Mouse (Mus musculus) MEL (cell line): Measurements from ENCODE around the gene Pi4kb. TPM values are rescaled to one million over a fixed set of nuclear protein-coding genes. Genes with fewer than 3 reads are reported as not detected.
"Not testable (repeated sequence)": the region's sequence is repeated elsewhere in the genome, so short reads cannot be mapped to it uniquely, and the experiment has no call there.

ENCODE experiments used
- DNase-seq: peaks from one replicate; pipeline ENCODE4 v3.0.0; 2011; ENCODE audit warnings: low read depth, low spot score
- H3K27ac ChIP-seq: 2 replicates; pipeline ENCODE4 v1.5.1; 2012; ENCODE audit warnings: low read depth, mild to moderate bottlenecking, control low read depth, low read length, moderate library complexity; ENCODE audit not compliant: control insufficient read depth
- H3K27me3 ChIP-seq, 2 experiments: fragments of 150-350 bp in 1 of 2; sonication (generic) in 1 of 2; 2 replicates each; pipeline ENCODE4 v1.6.1; 2012; ENCODE audit warnings: low read length in 2 of 2, mild to moderate bottlenecking in 2 of 2, improper control_type of control experiment in 1 of 2, moderate library complexity in 1 of 2; ENCODE audit not compliant: insufficient read depth in 2 of 2, control insufficient read depth in 1 of 2
- H3K36me3 ChIP-seq, 2 experiments: 2 replicates each; pipeline ENCODE4 v1.6.1; 2012 to 2014; ENCODE audit warnings: low read length in 2 of 2, improper control_type of control experiment in 1 of 2, inconsistent platforms in 1 of 2, mild to moderate bottlenecking in 1 of 2; ENCODE audit not compliant: insufficient read depth in 2 of 2, control insufficient read depth in 1 of 2
- H3K4me1 ChIP-seq, 2 experiments: fragments of 150-350 bp in 1 of 2; sonication (generic) in 1 of 2; 2 replicates each; pipeline ENCODE4 v1.6.1; 2012; ENCODE audit warnings: low read length in 2 of 2, improper control_type of control experiment in 1 of 2, mild to moderate bottlenecking in 1 of 2; ENCODE audit not compliant: insufficient read depth in 2 of 2, control insufficient read depth in 1 of 2
- H3K4me3 ChIP-seq, 2 experiments: fragments of 150-350 bp in 1 of 2; sonication (generic) in 1 of 2; 2 replicates each; pipeline ENCODE4 v1.5.1; 2012; ENCODE audit warnings: low read depth in 2 of 2, low read length in 2 of 2, mild to moderate bottlenecking in 2 of 2, moderate library complexity in 2 of 2, control low read depth in 1 of 2, improper control_type of control experiment in 1 of 2; ENCODE audit not compliant: control insufficient read depth in 1 of 2, insufficient read depth in 1 of 2
- H3K79me2 ChIP-seq: 2 replicates; pipeline ENCODE4 v1.6.1; 2012; ENCODE audit warnings: mild to moderate bottlenecking, low read length, moderate library complexity; ENCODE audit not compliant: control insufficient read depth, poor library complexity, insufficient read depth
- H3K9ac ChIP-seq: 2 replicates; pipeline ENCODE4 v1.6.1; 2012; ENCODE audit warnings: low read depth, mild to moderate bottlenecking, control low read depth, low read length, moderate library complexity; ENCODE audit not compliant: control insufficient read depth, poor library complexity, severe bottlenecking
- H3K9me3 ChIP-seq: fragments of 150-350 bp; sonication (generic); replicated peaks from 2 replicates; pipeline ENCODE4 v1.6.1; 2012; ENCODE audit warnings: mild to moderate bottlenecking, low read length, improper control_type of control experiment, moderate library complexity; ENCODE audit not compliant: insufficient read depth
- CHD1 ChIP-seq: IDR thresholded peaks from 2 replicates; pipeline ENCODE4 v1.6.1; 2012; ENCODE audit warnings: low read depth, mild to moderate bottlenecking, inconsistent platforms, low read length, improper control_type of control experiment
- CTCF ChIP-seq, 3 experiments: IDR thresholded peaks in 2 of 3; conservative IDR thresholded peaks in 1 of 3; 2 replicates each; pipeline ENCODE4 v1.5.1; 2011 to 2012; ENCODE audit warnings: low read length in 3 of 3, low read depth in 2 of 3, mild to moderate bottlenecking in 2 of 3, improper control_type of control experiment in 1 of 3, inconsistent platforms in 1 of 3, mixed read lengths in 1 of 3, moderate library complexity in 1 of 3; ENCODE audit not compliant: control insufficient read depth in 1 of 3, insufficient read depth in 1 of 3, poor library complexity in 1 of 3, severe bottlenecking in 1 of 3
- E2F4 ChIP-seq: IDR thresholded peaks from 2 replicates; pipeline ENCODE4 v1.6.1; 2011; ENCODE audit warnings: low read depth, low read length, improper control_type of control experiment, borderline replicate concordance
- ELF1 ChIP-seq: IDR thresholded peaks from 2 replicates; pipeline ENCODE4 v1.6.1; 2014; ENCODE audit warnings: low read depth, mild to moderate bottlenecking, inconsistent platforms, low read length, improper control_type of control experiment, moderate library complexity
- EP300 ChIP-seq, 2 experiments: IDR thresholded peaks; 2 replicates each; pipeline ENCODE4 v1.6.1; 2011; ENCODE audit warnings: improper control_type of control experiment in 2 of 2, low read length in 2 of 2, low read depth in 1 of 2, mild to moderate bottlenecking in 1 of 2
- ETS1 ChIP-seq: IDR thresholded peaks from 2 replicates; pipeline ENCODE4 v1.6.1; 2012; ENCODE audit warnings: low read depth, mild to moderate bottlenecking, inconsistent platforms, low read length, improper control_type of control experiment, moderate library complexity
- GATA1 ChIP-seq: IDR thresholded peaks from 2 replicates; pipeline ENCODE4 v1.6.1; 2011; ENCODE audit warnings: low read depth, low read length, improper control_type of control experiment
- KAT2A ChIP-seq: conservative IDR thresholded peaks from 2 replicates; pipeline ENCODE4 v1.6.1; 2012; ENCODE audit warnings: low read depth, low read length, improper control_type of control experiment, inconsistent platforms
- MEF2A ChIP-seq: IDR thresholded peaks from 2 replicates; pipeline ENCODE4 v1.6.1; 2014; ENCODE audit warnings: low read depth, mild to moderate bottlenecking, inconsistent platforms, low read length, improper control_type of control experiment; ENCODE audit not compliant: poor library complexity, insufficient replicate concordance, severe bottlenecking; ENCODE audit errors: extremely low read depth
- MXI1 ChIP-seq: IDR thresholded peaks from 2 replicates; pipeline ENCODE4 v1.6.1; 2011; ENCODE audit warnings: mild to moderate bottlenecking, low read depth, low read length, improper control_type of control experiment
- MYC ChIP-seq: IDR thresholded peaks from 2 replicates; pipeline ENCODE4 v1.6.1; 2011; ENCODE audit warnings: low read depth, mild to moderate bottlenecking, low read length, improper control_type of control experiment, moderate library complexity
- NRF1 ChIP-seq: IDR thresholded peaks from 2 replicates; pipeline ENCODE4 v1.6.1; 2014; ENCODE audit warnings: low read depth, mild to moderate bottlenecking, inconsistent platforms, low read length, improper control_type of control experiment, moderate library complexity; ENCODE audit not compliant: poor library complexity, insufficient read depth, severe bottlenecking
- RAD21 ChIP-seq: IDR thresholded peaks from 2 replicates; pipeline ENCODE4 v1.6.1; 2011; ENCODE audit warnings: mild to moderate bottlenecking, low read depth, low read length, improper control_type of control experiment
- RCOR1 ChIP-seq: IDR thresholded peaks from 2 replicates; pipeline ENCODE4 v1.6.1; 2012; ENCODE audit warnings: low read depth, mild to moderate bottlenecking, inconsistent platforms, low read length, improper control_type of control experiment
- SIN3A ChIP-seq: IDR thresholded peaks from 2 replicates; pipeline ENCODE4 v1.6.1; 2012; ENCODE audit warnings: low read length, improper control_type of control experiment, inconsistent platforms
- SMC3 ChIP-seq: IDR thresholded peaks from 2 replicates; pipeline ENCODE4 v1.6.1; 2011; ENCODE audit warnings: low read depth, low read length, improper control_type of control experiment
- TAL1 ChIP-seq: IDR thresholded peaks from 2 replicates; pipeline ENCODE4 v1.6.1; 2012; ENCODE audit warnings: mild to moderate bottlenecking, inconsistent platforms, low read length, moderate library complexity, mixed read lengths
- TCF12 ChIP-seq: IDR thresholded peaks from 2 replicates; pipeline ENCODE4 v1.6.1; 2014; ENCODE audit warnings: low read depth, mild to moderate bottlenecking, inconsistent platforms, low read length, improper control_type of control experiment, moderate library complexity
- UBTF ChIP-seq: IDR thresholded peaks from 2 replicates; pipeline ENCODE4 v1.6.1; 2012; ENCODE audit warnings: low read depth, mild to moderate bottlenecking, inconsistent platforms, low read length, improper control_type of control experiment, moderate library complexity, borderline replicate concordance; ENCODE audit not compliant: insufficient read depth
- ZC3H11A ChIP-seq: IDR thresholded peaks from 2 replicates; pipeline ENCODE4 v1.6.1; 2012; ENCODE audit warnings: low read depth, mild to moderate bottlenecking, inconsistent platforms, low read length, improper control_type of control experiment
- ZNF384 ChIP-seq: IDR thresholded peaks from 2 replicates; pipeline ENCODE4 v1.6.1; 2012; ENCODE audit warnings: low read depth, mild to moderate bottlenecking, inconsistent platforms, low read length, improper control_type of control experiment
- polyA plus RNA-seq, 2 experiments: library from polyadenylated mRNA; stranded (reverse) in 1 of 2; unstranded in 1 of 2; fragments of >175 nt in 1 of 2; fragments of >200 nt in 1 of 2; gene quantifications; 2 replicates each; pipeline versions ENCODE4 v1.2.1 to v1.2.4; 2012; ENCODE audit warnings: low replicate concordance in 2 of 2, low read depth in 1 of 2; ENCODE audit not compliant: insufficient read length in 2 of 2, insufficient read depth in 1 of 2, missing spikeins in 1 of 2
- total RNA-seq: library from RNA; depleted of rRNA; stranded (reverse); fragments of 300-350 nt; gene quantifications from 2 replicates; pipeline ENCODE4 v1.2.3, GENCODE M21; 2012

The Pi4kb gene
- total and polyA plus RNA-seq, 3 experiments = 45.0 to 56.7 TPM; not detected in 1

DNA sequence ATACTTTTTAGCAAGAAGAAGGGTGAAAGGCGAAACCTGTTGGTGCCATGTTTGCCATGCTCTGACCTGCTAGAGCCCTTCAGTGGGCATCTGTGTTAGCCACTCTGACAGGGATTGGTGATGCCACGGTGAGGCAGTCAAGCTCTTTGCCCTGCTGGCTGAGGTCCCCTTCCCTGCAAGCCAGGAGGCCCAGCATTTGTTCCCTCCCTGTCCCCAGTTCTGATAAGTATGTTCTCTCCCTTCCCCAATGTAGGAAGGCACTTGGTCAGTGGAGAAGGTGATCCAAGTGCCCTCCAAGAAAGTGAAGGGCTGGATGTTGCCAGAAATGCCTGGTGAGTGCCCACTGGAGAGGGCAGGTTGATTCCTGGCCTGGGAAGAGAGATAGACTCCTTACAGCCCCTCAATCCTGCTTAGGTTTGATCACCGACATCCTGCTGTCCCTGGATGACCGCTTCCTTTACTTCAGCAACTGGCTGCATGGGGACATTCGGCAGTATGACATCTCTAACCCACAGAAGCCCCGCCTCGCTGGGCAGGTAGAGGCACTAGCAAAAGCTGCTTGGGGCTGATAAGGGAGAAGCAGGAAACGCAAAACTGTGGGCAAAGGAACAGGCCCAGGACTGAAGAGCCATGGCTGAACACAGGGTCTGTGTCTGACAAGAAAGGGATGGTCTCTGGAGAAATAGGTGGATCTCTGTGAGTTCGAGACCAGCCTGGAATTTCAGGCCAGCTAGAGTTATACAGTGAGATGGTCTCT, 32.1 kb upstream of the Pi4kb start:
- not testable (repeated sequence) for H3K36me3 ChIP-seq, H3K27me3 ChIP-seq, H3K79me2 ChIP-seq, H3K9me3 ChIP-seq, H3K9ac ChIP-seq, H3K4me3 ChIP-seq
- H3K27ac ChIP-seq = peak overlapping the region; percentile 37
- peaks cover 2 to 12% of the 10 kb centered on the region in 2 experiments; a peak in 3 of 4 replicates for H3K4me1 ChIP-seq
- TF ChIP-seq TCF12 = peak; percentile 90
- TF ChIP-seq GATA1 = peak; percentile 78
- TF ChIP-seq ETS1 = peak; percentile 44; the same call in 1 of the 2 replicates
- peak; percentile 88 for TF ChIP-seq TAL1
- 0 out of 2 replicates have a peak, but pooled peaks have one; percentile 33 for TF ChIP-seq ELF1
- 0 out of 2 replicates have a peak, but pooled peaks have one; percentile 26 for TF ChIP-seq RCOR1
- peak; percentile 83 for TF ChIP-seq EP300 (IDR thresholded peaks at IDR 0.05; ENCODE audit: low read depth in 1 of 2, low read length in 2 of 2)
- TF ChIP-seq SIN3A = 0 out of 2 replicates have a peak, but pooled peaks have one; percentile 26
- DNase-seq = peak; percentile 87

DNA sequence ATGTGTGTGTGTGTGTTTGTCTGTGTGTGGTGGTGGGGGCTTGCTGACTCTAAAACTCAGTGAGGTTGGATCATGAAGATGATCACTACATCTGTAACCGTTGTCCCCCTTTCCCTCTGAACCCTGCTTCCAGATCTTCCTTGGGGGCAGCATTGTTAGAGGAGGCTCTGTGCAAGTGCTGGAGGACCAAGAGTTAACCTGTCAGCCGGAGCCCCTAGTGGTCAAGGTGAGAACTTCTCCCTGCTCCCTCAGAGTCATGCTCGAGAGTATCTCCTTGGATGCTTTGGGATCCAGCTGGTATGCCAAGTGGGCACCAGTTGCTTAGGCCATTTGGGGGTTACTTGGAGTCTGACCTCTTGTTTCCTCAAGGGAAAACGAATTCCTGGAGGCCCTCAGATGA, 30.8 kb upstream of the Pi4kb start:
- not testable (repeated sequence) for H3K27me3 ChIP-seq, H3K79me2 ChIP-seq, H3K36me3 ChIP-seq, H3K9me3 ChIP-seq, H3K4me3 ChIP-seq, H3K9ac ChIP-seq, H3K27ac ChIP-seq
- peak; percentile 58 for DNase-seq
- H3K4me1 ChIP-seq = peaks cover 2 to 12% of the 10 kb centered on the region in 2 experiments; a peak in 3 of 4 replicates
- TF ChIP-seq CTCF (IDR thresholded peaks at IDR 0.05 in 2 of 3, conservative IDR thresholded peaks at IDR 0.05 in 1 of 3; ENCODE audit: control insufficient read depth in 1 of 3, insufficient read depth in 1 of 3, low read depth in 2 of 3, low read length in 3 of 3, poor library complexity in 1 of 3, severe bottlenecking in 1 of 3) (peak; percentile 41 to 82 (median 56)), SMC3 (0 out of 2 replicates have a peak, but pooled peaks have one; percentile 28), RAD21 (peak; percentile 24)

DNA sequence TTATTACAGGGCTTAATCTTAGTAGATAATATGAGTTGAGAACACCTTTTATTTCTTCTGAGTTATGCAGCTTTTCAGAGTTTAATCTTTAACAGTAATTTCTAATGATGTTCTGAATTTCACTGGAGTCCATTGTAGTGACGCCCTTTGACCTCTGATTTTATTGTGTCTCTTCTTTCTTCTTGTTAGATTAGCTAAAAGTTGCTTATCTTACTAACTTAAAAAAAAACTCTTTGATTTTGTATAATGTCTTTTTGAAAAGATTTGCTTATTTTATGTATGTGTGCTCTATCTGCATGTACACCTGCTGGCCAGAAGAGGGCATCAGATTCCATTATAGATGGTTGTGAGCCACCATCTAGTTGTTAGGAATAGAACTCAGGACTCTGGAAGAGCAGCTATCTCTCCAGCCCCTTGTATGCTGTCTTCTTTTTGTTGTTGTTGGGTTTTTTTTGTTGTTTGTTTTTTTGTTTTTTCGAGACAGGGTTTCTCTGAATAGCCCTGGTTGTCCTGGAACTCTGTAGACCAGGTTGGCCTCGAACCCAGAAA, 26.4 kb upstream of the Pi4kb start:
- Histone ChIP-seq H3K79me2 (no peaks in the 10 kb centered on the region), H3K27me3 (no peaks in the 10 kb centered on the region), H3K27ac (no peak overlapping the region), H3K9me3 (no peaks in the 10 kb centered on the region), H3K4me1 (peaks cover 7 to 17% of the 10 kb centered on the region in 2 experiments), H3K9ac (no peak overlapping the region), H3K36me3 (peaks cover 0 to 18% of the 10 kb centered on the region in 2 experiments; a peak in 2 of 4 replicates), H3K4me3 (no peak overlapping the region)
- DNase-seq = peak; percentile 75
- TF ChIP-seq MEF2A = no peak
- TF ChIP-seq CTCF (IDR thresholded peaks at IDR 0.05 in 2 of 3, conservative IDR thresholded peaks at IDR 0.05 in 1 of 3; ENCODE audit: control insufficient read depth in 1 of 3, insufficient read depth in 1 of 3, low read depth in 2 of 3, low read length in 3 of 3, poor library complexity in 1 of 3, severe bottlenecking in 1 of 3) = peak; percentile 42 to 75 (median 67); a peak in 5 of 6 replicates
- no peak for TF ChIP-seq NRF1
- peak; percentile 70 for TF ChIP-seq RAD21
- no peak for TF ChIP-seq GATA1
- peak; percentile 38 for TF ChIP-seq ZNF384
- no peak for TF ChIP-seq UBTF
- no peak for TF ChIP-seq KAT2A
- TF ChIP-seq CHD1 = no peak
- TF ChIP-seq E2F4 = no peak
- TF ChIP-seq ZC3H11A = peak; percentile 79
- peak; percentile 31; the same call in 1 of the 2 replicates for TF ChIP-seq SIN3A
- TF ChIP-seq SMC3 = peak; percentile 80
- no peak for TF ChIP-seq RCOR1
- no peak for TF ChIP-seq MXI1
- TF ChIP-seq MYC = peak; percentile 35; the same call in 1 of the 2 replicates
- TF ChIP-seq ETS1 = no peak
